Mouse (Mus musculus) midbrain, embryonic 14.5 days (tissue): ENCODE measurements around the gene Cyb5rl. TPM values are rescaled to one million over a fixed set of nuclear protein-coding genes. Genes with fewer than 3 reads are reported as not detected.

Experiments used
- ATAC-seq: fragments of 200-750 bp; cut with Nextera tagmentation; 2 replicates; pipeline ENCODE4 v1.8.0; 2017; ENCODE audit warnings: moderate number of reproducible peaks, moderate library complexity; ENCODE audit not compliant: low FRiP score, low TSS enrichment
- DNase-seq: peaks from one replicate; pipeline ENCODE4 v3.0.0-alpha.2; 2015
- H3K27ac ChIP-seq: fragments of 300-500 bp; sonication (generic); replicated peaks from 2 replicates; pipeline ENCODE4 v1.5.1; 2014; ENCODE audit warnings: mild to moderate bottlenecking, low read depth, low read length, moderate library complexity
- H3K27me3 ChIP-seq: fragments of 300-500 bp; sonication (generic); 2 replicates; pipeline ENCODE4 v1.6.1; 2014; ENCODE audit warnings: low read length, control low read depth, mixed read lengths; ENCODE audit not compliant: control insufficient read depth, insufficient read depth
- H3K36me3 ChIP-seq: fragments of 300-500 bp; sonication (generic); 2 replicates; pipeline ENCODE4 v1.6.1; 2014; ENCODE audit warnings: low read length, control low read depth; ENCODE audit not compliant: control insufficient read depth, insufficient read depth
- H3K4me1 ChIP-seq: fragments of 300-500 bp; sonication (generic); 2 replicates; pipeline ENCODE4 v1.6.1; 2014; ENCODE audit warnings: mild to moderate bottlenecking, antibody characterized with exemption, low read length, control low read depth; ENCODE audit not compliant: control insufficient read depth, insufficient read depth
- H3K4me2 ChIP-seq: fragments of 300-500 bp; sonication (generic); 2 replicates; pipeline ENCODE4 v1.6.1; 2014; ENCODE audit warnings: mild to moderate bottlenecking, low read length, moderate library complexity
- H3K4me3 ChIP-seq: fragments of 300-500 bp; sonication (generic); replicated peaks from 2 replicates; pipeline ENCODE4 v1.5.1; 2014; ENCODE audit warnings: low read depth, low read length
- H3K9ac ChIP-seq: fragments of 300-500 bp; sonication (generic); replicated peaks from 2 replicates; pipeline ENCODE4 v1.6.1; 2014; ENCODE audit warnings: mild to moderate bottlenecking, low read length, moderate library complexity
- H3K9me3 ChIP-seq: fragments of 300-500 bp; sonication (generic); 2 replicates; pipeline ENCODE4 v1.6.1; 2016; ENCODE audit warnings: low read length, control low read depth, mixed read lengths; ENCODE audit not compliant: control insufficient read depth
- WGBS: fragments of 180-500 bp; shearing (Covaris S2); extraction: QIAGEN DNeasy Blood & Tissue Kit; methylation state at CpG from one replicate; pipeline ENCODE4 v1.1.7; 2014; 5-methylcytosine and 5-hydroxymethylcytosine counted together
- polyA plus RNA-seq: library from polyadenylated mRNA; unstranded; fragments of >200 nt; fragmentation: Nextera tagmentation; extraction: Ambion mirVana; gene quantifications from 2 replicates; pipeline ENCODE4 v1.2.1, GENCODE M21; 2014

Gene Cyb5rl
- polyA plus RNA-seq, 1 experiment from 2014 or later: 5.2 TPM

DNA sequence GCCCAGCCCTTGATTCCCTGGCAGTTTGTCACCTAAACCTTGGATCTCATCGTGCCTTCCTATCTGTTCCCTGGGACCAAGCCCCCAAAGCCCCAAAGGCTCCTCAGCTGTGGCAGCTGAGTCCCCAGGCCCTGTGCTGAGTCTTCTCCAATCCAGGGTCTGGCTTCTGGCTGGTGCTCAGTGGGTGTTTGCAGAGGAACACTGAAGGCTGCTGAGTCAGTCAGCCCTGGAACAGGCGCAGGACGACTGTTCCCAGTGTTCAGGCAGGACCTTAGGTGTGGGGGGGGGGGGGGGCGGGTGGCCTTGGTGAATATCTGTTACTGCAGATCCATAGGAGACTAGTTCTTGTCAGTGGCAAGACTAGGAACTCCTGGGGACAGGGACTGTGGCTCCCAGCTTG, 14.9 kb upstream of the Cyb5rl start:
- no peaks in the 10 kb centered on the region for H3K27me3 ChIP-seq

GRCm38 (mm10) chr4:107052962-107053553, 13.7 kb upstream of the Cyb5rl start:
- DNase-seq (no peak), ATAC-seq (no peak)
- Histone ChIP-seq H3K36me3 (peaks cover 39% of the 10 kb centered on the region), H3K27ac (no peak overlapping the region), H3K9me3 (no peaks in the 10 kb centered on the region), H3K4me1 (no peaks in the 10 kb centered on the region), H3K4me2 (no peak overlapping the region), H3K27me3 (no peaks in the 10 kb centered on the region), H3K9ac (no peak overlapping the region), H3K4me3 (no peak overlapping the region)
- WGBS: 40% methylated on average over 5 of the region's 5 CpGs

More for the DNA sequence above, 14.9 kb upstream of the Cyb5rl start:
- Histone ChIP-seq H3K9me3 (no peaks in the 10 kb centered on the region), H3K4me3 (no peak overlapping the region), H3K9ac (no peak overlapping the region), H3K36me3 (peaks cover 39% of the 10 kb centered on the region), H3K4me2 (no peak overlapping the region), H3K27ac (no peak overlapping the region), H3K4me1 (no peaks in the 10 kb centered on the region)
- no peak for DNase-seq
- ATAC-seq: no peak
- 52% methylated on average over 4 of the region's 4 CpGs for WGBS

GRCm38 (mm10) chr4:107056088-107056487, 10.7 kb upstream of the Cyb5rl start:
- no peak overlapping the region for H3K4me3 ChIP-seq
- ATAC-seq: no peak
- H3K4me1 ChIP-seq: no peaks in the 10 kb centered on the region
- WGBS: 92% methylated on average over 3 of the region's 3 CpGs
- H3K9me3 ChIP-seq: no peaks in the 10 kb centered on the region
- no peak overlapping the region for H3K9ac ChIP-seq
- no peaks in the 10 kb centered on the region for H3K27me3 ChIP-seq
- no peak overlapping the region for H3K27ac ChIP-seq
- H3K4me2 ChIP-seq: no peak overlapping the region
- no peak for DNase-seq
- peaks cover 54% of the 10 kb centered on the region for H3K36me3 ChIP-seq

- no peaks in the 10 kb centered on the region for H3K9me3 ChIP-seq
- H3K36me3 ChIP-seq: peaks cover 76% of the 10 kb centered on the region
- no peaks in the 10 kb centered on the region for H3K4me1 ChIP-seq
- no peak for ATAC-seq
- no peak for DNase-seq
- no peaks in the 10 kb centered on the region for H3K27me3 ChIP-seq
- H3K9ac ChIP-seq: no peak overlapping the region
- H3K4me3 ChIP-seq: no peak overlapping the region
- no peak overlapping the region for H3K27ac ChIP-seq
- no peak overlapping the region for H3K4me2 ChIP-seq
- 85% methylated on average over 5 of the region's 5 CpGs for WGBS
Observed at GRCm38 (mm10) chr4:107058346-107058745, 8.4 kb upstream of the Cyb5rl start.

- 91% methylated on average over 6 of the region's 6 CpGs for WGBS
- Histone ChIP-seq H3K9ac (no peak overlapping the region), H3K36me3 (peaks cover 80% of the 10 kb centered on the region), H3K4me1 (no peaks in the 10 kb centered on the region), H3K27ac (no peak overlapping the region), H3K9me3 (no peaks in the 10 kb centered on the region), H3K27me3 (no peaks in the 10 kb centered on the region), H3K4me2 (no peak overlapping the region), H3K4me3 (no peak overlapping the region)
- DNase-seq (no peak), ATAC-seq (no peak)
Observed at GRCm38 (mm10) chr4:107058781-107059180, 8.0 kb upstream of the Cyb5rl start.

GRCm38 (mm10) chr4:107061560-107061959, 5.2 kb upstream of the Cyb5rl start:
- Histone ChIP-seq H3K27ac (no peak overlapping the region), H3K4me1 (peaks cover 6% of the 10 kb centered on the region), H3K9ac (no peak overlapping the region), H3K36me3 (peaks cover 79% of the 10 kb centered on the region), H3K4me2 (no peak overlapping the region), H3K27me3 (no peaks in the 10 kb centered on the region), H3K9me3 (no peaks in the 10 kb centered on the region), H3K4me3 (no peak overlapping the region)
- ATAC-seq (no peak), DNase-seq (no peak)
- 98% methylated on average over 4 of the region's 4 CpGs for WGBS

DNA sequence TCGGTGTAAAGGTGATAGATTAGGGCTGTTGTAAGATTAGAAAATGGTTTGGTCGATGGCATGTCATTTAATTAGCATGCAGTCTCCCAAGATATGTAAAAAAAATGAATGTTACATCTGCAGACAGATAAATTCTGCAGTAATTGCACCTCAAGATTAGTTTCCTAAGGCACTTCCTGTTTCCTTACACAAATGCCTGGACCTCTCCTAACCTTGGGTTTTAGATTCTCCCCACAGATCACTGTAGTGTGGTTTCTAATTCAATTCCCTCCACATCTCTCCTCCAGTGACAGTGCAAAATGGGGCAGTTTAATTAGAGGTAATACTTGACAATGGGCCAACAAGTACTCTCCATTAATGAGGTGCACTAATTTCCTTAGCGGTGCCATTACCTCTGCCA, 3.6 kb upstream of the Cyb5rl start:
- Histone ChIP-seq H3K27me3 (no peaks in the 10 kb centered on the region), H3K9ac (no peak overlapping the region), H3K4me3 (no peak overlapping the region), H3K9me3 (no peaks in the 10 kb centered on the region), H3K27ac (no peak overlapping the region), H3K4me1 (peaks cover 12% of the 10 kb centered on the region), H3K36me3 (peaks cover 63% of the 10 kb centered on the region), H3K4me2 (no peak overlapping the region)
- ATAC-seq (no peak), DNase-seq (no peak)
- WGBS: 90% methylated on average over 3 of the region's 3 CpGs

DNA sequence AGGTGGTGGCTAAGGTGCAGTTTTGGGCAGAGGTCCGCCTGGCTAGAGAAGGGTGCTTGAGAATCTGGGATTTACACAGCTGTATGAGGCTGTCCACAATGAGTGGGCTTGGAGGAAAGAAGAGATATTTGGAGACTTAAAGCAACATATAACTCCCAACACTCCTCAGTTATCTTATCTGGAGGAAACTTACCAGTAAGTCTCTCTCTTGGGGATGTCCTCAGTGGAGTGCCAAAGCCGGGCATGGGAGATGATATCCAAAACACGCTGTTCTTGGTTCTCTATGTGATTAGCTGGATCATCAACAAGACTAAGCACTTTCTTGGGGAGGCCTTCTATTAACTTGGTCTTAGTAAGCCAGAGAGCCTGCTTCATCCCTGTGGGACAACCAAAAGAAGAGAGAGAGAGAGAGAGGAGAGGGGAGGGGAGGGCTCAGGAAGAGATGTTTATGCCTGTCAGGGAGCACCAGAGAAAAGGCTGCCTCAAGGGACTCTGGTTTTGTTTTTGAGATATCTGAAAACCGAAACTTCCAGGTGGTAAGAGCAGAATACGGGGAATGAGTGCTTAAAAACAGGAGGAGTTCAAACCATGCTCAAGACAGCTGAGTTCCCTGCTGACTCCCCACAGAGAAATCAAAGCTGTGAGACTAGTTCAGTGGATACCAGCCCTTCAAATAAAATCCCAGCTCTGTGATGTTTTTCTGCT, 2.2 kb upstream of the Cyb5rl start:
- Histone ChIP-seq H3K36me3 (peaks cover 50% of the 10 kb centered on the region), H3K4me3 (no peak overlapping the region), H3K4me1 (peaks cover 12% of the 10 kb centered on the region), H3K4me2 (no peak overlapping the region), H3K9me3 (no peaks in the 10 kb centered on the region), H3K27me3 (no peaks in the 10 kb centered on the region), H3K27ac (no peak overlapping the region), H3K9ac (no peak overlapping the region)
- no peak for DNase-seq
- 94% methylated on average over 5 of the region's 5 CpGs for WGBS
- ATAC-seq: no peak
